ENCODE assay signal across 27 mouse cellular contexts in genomic region chr16:29790064-29790463, GRCm38 (mm10).
"Had no signal": no experiment of that assay in that cellular context is flagged by ENCODE, and none has a peak within 500 bp of the region (broad histone marks: within the 10 kb centered on the region; RNA-seq: fewer than 3 reads in every experiment).

No protein-coding gene starts in this region.

- H3K27me3 ChIP-seq: limb, embryonic 12.5 days had no signal

- H3K4me1 ChIP-seq: hindbrain, embryonic 12.5 days had no signal

- H3K9me3 ChIP-seq: heart, embryonic 15.5 days; limb, embryonic 10.5 days; liver, embryonic 13.5 days had no signal

- H3K4me2 ChIP-seq: heart, embryonic 11.5 days; heart, embryonic 13.5 days; heart, embryonic 15.5 days; hindbrain, embryonic 12.5 days; hindbrain, embryonic 14.5 days; limb, embryonic 12.5 days; liver, embryonic 11.5 days; liver, embryonic 13.5 days had no signal

- H3K36me3 ChIP-seq: heart, embryonic 13.5 days; heart, embryonic 15.5 days; hindbrain, embryonic 10.5 days; hindbrain, embryonic 12.5 days; limb, embryonic 10.5 days; limb, embryonic 12.5 days; liver, embryonic 13.5 days had no signal

- ATAC-seq: hindbrain, embryonic 16.5 days; inflammation-experienced regulatory T-cells, adult 6 months; intestine, postnatal 0 days had no signal

- H3K9ac ChIP-seq: heart, embryonic 13.5 days; heart, embryonic 15.5 days; hindbrain, embryonic 12.5 days; hindbrain, embryonic 14.5 days; limb, embryonic 12.5 days; liver, embryonic 13.5 days had no signal

- H3K27ac ChIP-seq: gastrocnemius, adult 2 months; heart, adult 2 months; heart, embryonic 13.5 days; heart, embryonic 15.5 days; hindbrain, embryonic 10.5 days; hindbrain, embryonic 12.5 days; hindbrain, embryonic 14.5 days; layer of hippocampus, adult 2 months; left cerebral cortex, adult 2 months; limb, embryonic 10.5 days; limb, embryonic 12.5 days; liver, embryonic 13.5 days had no signal

- DNase-seq: gastrocnemius, adult 2 months; gastrocnemius, postnatal 10 days; gastrocnemius, postnatal 25 days; heart, postnatal 14 days; heart, postnatal 4 days; kidney, adult 18-20 months; kidney, adult 8-10 months; kidney, postnatal 10 days; kidney, postnatal 25 days; kidney, postnatal 4 days; liver; liver, embryonic 13.5 days had no signal

- H3K4me3 ChIP-seq: gastrocnemius, adult 2 months; heart, adult 2 months; heart, embryonic 13.5 days; heart, embryonic 15.5 days; hindbrain, embryonic 10.5 days; hindbrain, embryonic 12.5 days; layer of hippocampus, adult 2 months; left cerebral cortex, adult 2 months; limb, embryonic 10.5 days; limb, embryonic 12.5 days; liver, embryonic 13.5 days had no signal
